Mouse (Mus musculus) stomach, postnatal 0 days (tissue): ENCODE measurements at regions not wholly inside any gene's neighbourhood (a gene's known extent, or its start where the extent isn't known, plus 50 kb on each side); places are given as distances from the start of the nearest gene placed in this dataset.

Source experiments
- CTCF ChIP-seq: IDR thresholded peaks from 2 replicates; pipeline ENCODE4 v1.5.1; 2016; ENCODE audit warnings: antibody characterized with exemption, low read depth, mild to moderate bottlenecking, moderate library complexity
- EP300 ChIP-seq: optimal IDR thresholded peaks from 2 replicates; pipeline ENCODE3; 2016; ENCODE audit warnings: antibody characterized with exemption

GRCm38 (mm10) chr8:92180651-92181050 is 176.8 kb upstream of the Irx5 start:
- TF ChIP-seq CTCF (no peak), EP300 (no peak)
